Mouse (Mus musculus): ENCODE data around the gene Tmem79. TPM values are rescaled to one million over a fixed set of nuclear protein-coding genes. Genes with fewer than 3 reads are reported as not detected.
A peak's percentile ranks its signal among the peaks of the same experiment; 100 is the strongest.

Tmem79 gene
- total RNA-seq, 2 experiments from 2014 or later: 0.41 to 1.8 TPM

- no peak for DNase-seq (ENCODE audit: low spot score in 2 of 2)
- intact Hi-C loops (cut with DNase I): no loop called here
Measured at GRCm38 (mm10) chr3:88359584-88359983, 23.6 kb upstream of the Tmem79 start.

DNA sequence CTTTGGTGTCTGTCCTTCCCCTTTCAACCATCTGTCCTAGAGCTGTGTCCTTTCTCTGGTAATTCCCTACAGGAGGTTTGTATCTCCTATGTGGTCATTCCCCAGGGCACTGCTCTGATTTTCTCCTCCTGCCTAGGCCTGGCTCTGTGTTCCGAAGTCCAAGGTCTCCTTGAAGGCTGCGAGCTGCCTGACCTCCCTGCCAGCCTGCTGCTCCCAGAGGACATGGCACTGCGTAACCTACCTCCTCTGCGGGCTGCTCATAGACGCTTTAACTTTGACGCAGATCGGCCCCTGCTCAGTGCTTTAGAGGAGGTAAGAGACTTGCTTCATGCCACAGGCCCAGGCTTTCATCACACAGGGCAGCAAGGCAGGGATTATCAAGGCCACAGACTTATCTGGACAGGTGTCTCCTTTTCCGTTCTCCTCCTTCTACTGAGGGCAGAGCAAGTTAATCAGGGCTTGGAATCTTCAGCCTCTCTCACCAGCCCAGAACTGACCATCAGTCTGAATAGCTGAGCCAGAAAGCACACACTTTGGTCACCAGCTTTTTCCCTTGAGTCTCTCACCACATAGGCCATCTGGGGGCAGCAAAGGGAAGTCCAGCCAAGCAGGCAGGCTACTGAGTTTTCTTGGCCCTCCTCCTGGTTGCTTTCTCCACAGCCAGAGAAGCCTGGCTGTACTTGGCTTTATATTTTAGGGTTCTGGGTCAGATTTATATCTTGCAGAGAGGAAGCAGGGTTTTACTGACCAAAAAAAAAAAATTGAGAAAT lies 18.6 kb upstream of the Tmem79 start:
- intact Hi-C loops (cut with DNase I): loop anchor here (5.0 kb wide), 1 partner anchor 42 kb away; no protein-coding TSS in a partner anchor
- DNase-seq (ENCODE audit: low spot score in 2 of 2): no peak

DNA sequence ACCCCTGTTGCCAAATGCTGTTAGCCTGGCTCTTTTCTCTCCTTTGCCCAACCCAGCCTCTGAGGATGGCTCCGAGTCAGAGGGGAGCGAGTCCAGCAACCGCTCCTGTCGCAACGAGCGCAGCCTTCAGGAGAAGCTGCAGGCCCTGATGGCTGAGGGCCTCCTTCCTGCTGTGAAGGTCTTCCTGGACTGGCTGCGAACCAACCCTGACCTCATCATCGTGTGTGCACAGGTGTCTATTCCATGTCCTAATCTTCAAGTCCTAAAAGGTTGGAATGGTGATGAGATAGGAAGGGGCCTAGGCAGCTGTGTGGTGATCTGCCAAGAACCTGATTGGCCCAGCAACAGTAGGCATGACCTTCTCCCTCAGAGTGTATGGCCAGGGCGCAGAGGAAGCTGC lies 17.0 kb upstream of the Tmem79 start:
- intact Hi-C loops (cut with DNase I): loop anchor here (5.0 kb wide), 1 partner anchor 41 kb away; no protein-coding TSS in a partner anchor
- DNase-seq (ENCODE audit: low spot score in 2 of 2): no peak

GRCm38 (mm10) chr3:88350732-88351131 lies 14.8 kb upstream of the Tmem79 start:
- DNase-seq (ENCODE audit: low spot score in 2 of 2): no peak
- intact Hi-C loops (cut with DNase I): loop anchor here (5.0 kb wide), 1 partner anchor 38 kb away; no protein-coding TSS in a partner anchor

DNA sequence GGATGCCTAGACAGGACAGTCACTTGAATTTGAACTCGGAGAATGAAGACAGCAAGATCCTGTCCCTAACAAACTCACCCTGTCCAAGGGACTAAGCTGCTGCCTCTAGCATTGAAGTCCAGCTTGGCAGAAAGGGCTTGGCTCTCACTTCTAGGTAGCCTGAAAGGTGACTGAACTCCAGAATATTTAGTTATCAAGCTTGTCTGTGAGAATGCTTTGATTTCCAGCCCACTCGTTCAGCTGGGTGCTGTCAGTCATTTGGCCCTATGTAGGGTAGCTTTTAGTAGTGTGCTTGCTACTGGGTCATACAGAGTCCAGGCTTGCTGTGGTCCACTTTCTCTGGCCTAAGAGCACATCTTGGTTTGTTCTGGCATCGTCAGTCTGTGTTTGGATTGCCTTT lies 3.1 kb upstream of the Tmem79 start:
- DNase-seq (ENCODE audit: low spot score in 2 of 2): no peak
- intact Hi-C loops (cut with DNase I): loop anchor here (5.0 kb wide), 1 partner anchor 42 kb away; the partner anchor contains the start of genes Cct3 and Tsacc

DNA sequence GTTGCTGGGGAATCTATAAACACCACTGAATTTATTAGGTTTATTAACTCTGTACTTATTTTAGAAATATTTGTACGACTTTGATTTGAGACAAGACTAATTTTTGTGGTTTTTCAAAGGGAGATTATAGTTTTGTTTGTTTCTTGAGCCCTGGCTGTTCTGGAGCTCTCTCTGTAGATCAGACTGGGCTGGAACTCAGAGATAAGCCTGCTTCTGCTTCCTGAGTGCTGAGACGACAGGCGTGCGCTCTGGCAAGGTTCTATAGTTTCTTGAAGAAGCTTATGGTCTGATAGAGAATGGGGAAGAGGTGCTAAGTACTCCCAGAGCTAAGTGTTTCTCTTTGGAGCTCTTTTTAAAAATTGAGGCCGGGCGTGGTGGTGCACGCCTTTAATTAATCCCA lies 2.4 kb upstream of the Tmem79 start:
- intact Hi-C loops (cut with DNase I): loop anchor here (5.0 kb wide), 1 partner anchor 41 kb away; the partner anchor contains the start of genes Cct3 and Tsacc
- DNase-seq (ENCODE audit: low spot score in 2 of 2): no peak

DNA sequence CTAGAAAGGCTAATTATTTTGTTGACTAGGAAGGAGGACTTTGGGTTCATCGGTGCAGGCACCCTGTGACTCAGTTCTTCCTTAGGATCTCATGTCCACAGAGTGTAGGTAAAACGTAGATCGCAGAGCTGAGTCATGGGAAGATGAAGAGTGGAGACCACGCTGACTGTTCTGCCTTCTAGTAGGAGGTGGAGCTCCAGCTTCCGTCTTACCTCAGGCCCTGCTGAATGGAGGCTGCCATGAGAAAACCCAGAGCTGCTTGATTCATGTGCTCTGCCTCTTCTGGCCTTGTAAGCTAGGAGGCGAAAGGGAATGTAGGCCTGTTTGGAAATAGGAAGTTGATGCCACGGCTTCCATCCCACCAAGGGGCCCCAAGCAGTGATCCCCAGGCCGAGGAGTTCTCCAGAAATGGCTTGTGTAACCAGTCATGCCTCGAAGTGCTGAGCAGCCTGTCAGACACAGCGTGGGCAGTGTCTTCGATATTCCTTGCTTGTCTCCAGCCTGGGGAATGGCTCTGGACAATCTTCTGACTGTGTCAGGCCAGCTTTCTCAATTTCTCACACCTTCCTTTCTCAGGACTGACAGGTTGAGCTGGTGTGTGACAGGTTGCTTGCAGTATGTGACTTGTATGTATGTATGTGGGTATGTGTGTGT lies 1.5 kb upstream of the Tmem79 start:
- intact Hi-C loops (cut with DNase I): loop anchor here (5.0 kb wide), 1 partner anchor 40 kb away; the partner anchor contains the start of genes Cct3 and Tsacc
- DNase-seq (ENCODE audit: low spot score in 2 of 2): peak; percentile 54 to 59

GRCm38 (mm10) chr3:88335436-88336053 lies 403 bp downstream of the Tmem79 start:
- intact Hi-C loops (cut with DNase I): loop anchor here (5.0 kb wide), 1 partner anchor 38 kb away; the partner anchor contains the start of genes Cct3 and Tsacc
- no peak for DNase-seq (ENCODE audit: low spot score in 2 of 2)

DNA sequence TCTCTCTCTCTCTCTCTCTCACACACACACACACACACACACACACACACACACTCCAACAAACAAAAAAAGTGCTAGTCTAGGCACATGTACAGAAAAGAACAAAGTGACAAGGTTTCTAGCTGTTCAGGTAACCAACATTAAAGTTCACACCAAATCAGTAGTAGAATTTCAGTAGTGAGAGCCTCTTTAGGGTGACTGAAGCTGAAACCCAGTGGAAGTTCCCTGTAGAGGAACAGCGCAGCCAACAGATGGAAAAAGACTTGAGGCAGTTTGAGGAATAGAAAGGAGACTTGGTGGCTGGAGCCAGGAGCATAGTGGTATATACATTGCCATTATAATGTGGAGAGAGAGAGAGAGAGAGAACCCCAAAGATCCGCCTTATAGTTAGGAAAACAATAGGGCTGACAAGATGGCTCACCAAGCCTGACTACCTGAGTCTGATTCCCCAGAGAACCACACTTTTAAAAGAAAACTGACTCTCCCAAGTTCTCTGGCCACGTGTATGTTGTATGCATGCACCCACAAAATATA lies 979 bp downstream of the Tmem79 start:
- intact Hi-C loops (cut with DNase I): loop anchor here (5.0 kb wide), 1 partner anchor 38 kb away; the partner anchor contains the start of genes Cct3 and Tsacc

GRCm38 (mm10) chr3:88334029-88334658 lies 1.8 kb downstream of the Tmem79 start:
- no peak for DNase-seq (ENCODE audit: low spot score in 2 of 2)
- intact Hi-C loops (cut with DNase I): no loop called here

More for the DNA sequence above, 979 bp downstream of the Tmem79 start:
- no peak for DNase-seq (ENCODE audit: low spot score in 2 of 2)

DNA sequence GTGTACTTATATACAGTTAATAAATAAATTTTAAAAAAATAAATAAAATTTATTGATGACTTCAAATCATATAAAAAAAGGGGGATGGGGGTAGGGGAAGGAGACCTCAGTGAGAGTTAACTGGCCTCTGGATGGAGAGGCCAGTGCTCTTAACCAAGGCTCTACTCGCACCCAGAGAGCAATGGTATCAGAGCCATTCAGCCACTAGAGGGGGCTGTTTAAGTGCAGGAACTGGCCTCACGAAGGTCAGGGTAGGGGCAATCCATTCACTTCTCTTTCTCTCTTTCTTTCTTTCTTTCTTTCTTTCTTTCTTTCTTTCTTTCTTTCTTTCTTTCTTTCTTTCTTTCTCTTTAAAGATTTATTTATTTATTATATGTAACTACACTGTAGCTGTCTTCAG lies 4.7 kb downstream of the Tmem79 start:
- DNase-seq (ENCODE audit: low spot score in 2 of 2): no peak
- intact Hi-C loops (cut with DNase I): no loop called here

DNA sequence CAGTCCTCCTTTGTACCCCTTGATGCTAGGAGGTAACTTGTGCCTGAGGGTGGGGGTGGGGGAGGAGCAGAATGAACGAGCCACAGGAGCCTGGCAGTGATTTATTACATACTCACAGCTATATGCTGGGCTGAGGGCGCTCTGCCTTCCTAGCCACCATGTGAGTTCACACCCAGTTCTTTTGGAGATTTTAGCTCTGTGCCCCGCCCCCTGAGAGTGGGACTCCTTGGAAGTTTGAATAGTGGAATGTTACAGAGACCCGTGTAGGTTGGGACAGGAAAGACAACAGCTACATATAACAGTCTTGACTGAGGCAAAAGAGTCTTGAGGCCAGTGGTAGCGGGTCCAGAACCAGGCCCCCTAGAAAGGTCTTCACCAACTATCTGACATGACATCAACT lies 7.0 kb downstream of the Tmem79 start:
- intact Hi-C loops (cut with DNase I): no loop called here
- DNase-seq (ENCODE audit: low spot score in 2 of 2): no peak

- intact Hi-C loops (cut with DNase I): no loop called here
- peak; percentile 54 to 60 for DNase-seq (ENCODE audit: low spot score in 2 of 2)
Measured at GRCm38 (mm10) chr3:88324951-88325405, 11.0 kb downstream of the Tmem79 start, which contains the start of gene Glmp. Gene Glmp (plus strand): TSS chr3:88325023.

DNA sequence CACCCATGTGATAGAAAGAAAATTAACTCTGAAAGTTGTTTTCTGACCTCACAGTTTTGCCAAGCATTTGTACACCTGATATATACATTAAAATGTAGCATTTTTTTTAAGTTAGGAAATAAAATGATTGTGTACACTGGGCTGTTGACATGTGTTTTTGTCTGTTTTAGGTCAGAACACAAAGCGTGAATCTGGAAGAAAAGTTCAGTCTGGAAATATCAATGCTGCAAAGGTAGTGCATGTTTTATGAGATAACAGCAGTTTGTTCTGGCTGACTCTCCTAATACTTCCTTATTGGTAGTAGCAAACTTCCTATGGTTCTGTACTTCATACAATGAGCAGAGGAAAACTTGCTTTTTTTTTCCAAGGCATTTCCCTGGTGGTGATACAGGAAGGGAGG lies 36.8 kb downstream of the Tmem79 start:
- DNase-seq (ENCODE audit: low spot score in 2 of 2): no peak
- intact Hi-C loops (cut with DNase I): loop anchor here (5.0 kb wide), 1 partner anchor 38 kb away; the partner anchor contains the start of genes Smg5 and Tmem79

GRCm38 (mm10) chr3:88297321-88297851 lies 38.6 kb downstream of the Tmem79 start:
- intact Hi-C loops (cut with DNase I): loop anchor here (5.0 kb wide), 1 partner anchor 40 kb away; the partner anchor contains the start of genes Smg5 and Tmem79
- peak in 1 of 2 experiments; percentile 56 for DNase-seq (ENCODE audit: low spot score in 2 of 2)

DNA sequence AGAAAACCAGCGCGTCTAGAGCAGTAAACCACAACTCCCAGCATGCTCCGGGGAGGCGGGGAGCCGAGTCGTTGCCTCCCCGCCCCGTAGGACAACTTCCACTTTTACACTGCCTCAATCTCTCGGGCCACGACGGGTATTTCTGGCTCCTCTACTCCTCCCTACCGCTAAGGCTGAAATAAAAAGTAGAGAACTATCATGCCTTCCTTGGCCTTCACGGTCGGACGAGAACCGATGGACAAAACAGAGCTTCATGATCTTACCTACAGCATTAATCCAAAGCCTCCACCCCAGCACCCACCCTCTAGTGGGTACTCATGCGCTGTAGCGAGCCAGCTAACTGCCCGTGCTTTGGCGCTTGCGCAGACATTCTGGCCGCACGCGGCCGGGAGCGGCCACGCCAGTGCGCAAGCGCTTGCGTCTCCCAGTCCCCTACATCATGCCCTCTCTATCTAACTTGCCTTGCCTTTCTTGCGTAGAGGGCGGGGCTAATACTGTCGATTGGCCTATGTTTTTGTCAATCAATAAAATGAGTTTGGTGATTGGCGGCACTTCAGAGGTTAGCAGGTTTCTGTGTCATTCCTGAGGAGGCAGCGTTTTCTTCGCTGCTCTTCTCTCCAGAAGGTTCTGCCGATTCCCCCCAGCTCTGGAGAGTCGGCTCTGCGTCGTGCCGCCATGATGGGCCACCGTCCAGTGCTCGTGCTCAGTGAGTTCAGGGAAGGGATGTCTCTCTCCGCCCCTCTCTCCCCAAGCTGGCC lies 39.2 kb downstream of the Tmem79 start, which contains the start of the genes Tsacc and Cct3:
Tsacc (minus strand) TSS at position 439 of the 758 bp plus-strand sequence.
Cct3 (plus strand) TSS at position 556 of the 758 bp plus-strand sequence.
- intact Hi-C loops (cut with DNase I): loop anchor here (5.0 kb wide), 1 partner anchor 41 kb away; the partner anchor contains the start of genes Smg5 and Tmem79

GRCm38 (mm10) chr3:88296110-88296560 lies 39.8 kb downstream of the Tmem79 start:
- intact Hi-C loops (cut with DNase I): loop anchor here (5.0 kb wide), 1 partner anchor 41 kb away; the partner anchor contains the start of genes Smg5 and Tmem79
- no peak for DNase-seq (ENCODE audit: low spot score in 2 of 2)

More for the DNA sequence above, 39.2 kb downstream of the Tmem79 start, which contains the start of the genes Tsacc and Cct3:
- peak; percentile 94 to 95 for DNase-seq (ENCODE audit: low spot score in 2 of 2)
